Mouse (Mus musculus): Measurements from ENCODE around the gene Akr1d1. TPM values are rescaled to one million over a fixed set of nuclear protein-coding genes. Genes with fewer than 3 reads are reported as not detected.

Gene Akr1d1
- polyA plus RNA-seq, 1 experiment from 2014 or later = 0.26 TPM

DNA sequence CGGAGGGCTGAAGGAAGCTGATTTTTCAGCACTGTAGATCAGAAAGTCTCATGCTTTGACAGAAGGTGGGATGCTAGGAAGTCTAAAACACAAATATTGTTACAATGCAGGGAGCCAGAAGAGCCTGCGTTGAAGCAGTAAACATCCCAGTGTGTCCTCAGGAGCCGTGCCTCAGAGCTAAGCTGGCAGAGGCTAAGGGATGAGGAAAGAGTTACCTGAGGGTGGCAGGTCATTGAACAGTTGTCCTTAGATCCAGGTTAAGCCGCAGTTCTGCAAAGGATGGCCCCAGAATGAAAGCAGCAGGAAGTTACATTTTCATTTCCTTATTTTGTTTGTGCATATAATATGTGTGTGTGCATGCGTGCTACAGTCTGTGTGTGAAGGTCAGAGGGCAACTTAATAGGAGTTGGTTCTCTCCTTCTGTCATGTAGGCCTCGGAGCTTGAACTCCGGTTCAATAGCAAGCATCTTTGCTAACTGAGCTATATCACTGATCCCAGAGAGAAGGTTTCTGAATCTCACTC lies 71.1 kb downstream of the Akr1d1 start:
- Histone ChIP-seq H3K4me1 (replicated peaks; ENCODE audit: control insufficient read depth, insufficient read depth, low read length) (no peaks in the 10 kb centered on the region), H3K4me2 (ENCODE audit: low read length) (no peak overlapping the region), H3K36me3 (ENCODE audit: control insufficient read depth, insufficient read depth, low read length) (no peaks in the 10 kb centered on the region), H3K27ac (ENCODE audit: low read depth) (no peak overlapping the region), H3K4me3 (ENCODE audit: low read depth, low read length) (no peak overlapping the region), H3K9ac (ENCODE audit: low read length) (no peak overlapping the region), H3K27me3 (replicated peaks; ENCODE audit: control insufficient read depth, insufficient read depth, low read length) (no peaks in the 10 kb centered on the region), H3K9me3 (ENCODE audit: control insufficient read depth, low read length) (no peaks in the 10 kb centered on the region)
- DNase-seq (ENCODE audit: low spot score) (peak; percentile 48), ATAC-seq (replicated peaks; ENCODE audit: low FRiP score, low TSS enrichment, low read depth) (no peak)
- 75% methylated on average over 7 of the region's 7 CpGs for WGBS

DNA sequence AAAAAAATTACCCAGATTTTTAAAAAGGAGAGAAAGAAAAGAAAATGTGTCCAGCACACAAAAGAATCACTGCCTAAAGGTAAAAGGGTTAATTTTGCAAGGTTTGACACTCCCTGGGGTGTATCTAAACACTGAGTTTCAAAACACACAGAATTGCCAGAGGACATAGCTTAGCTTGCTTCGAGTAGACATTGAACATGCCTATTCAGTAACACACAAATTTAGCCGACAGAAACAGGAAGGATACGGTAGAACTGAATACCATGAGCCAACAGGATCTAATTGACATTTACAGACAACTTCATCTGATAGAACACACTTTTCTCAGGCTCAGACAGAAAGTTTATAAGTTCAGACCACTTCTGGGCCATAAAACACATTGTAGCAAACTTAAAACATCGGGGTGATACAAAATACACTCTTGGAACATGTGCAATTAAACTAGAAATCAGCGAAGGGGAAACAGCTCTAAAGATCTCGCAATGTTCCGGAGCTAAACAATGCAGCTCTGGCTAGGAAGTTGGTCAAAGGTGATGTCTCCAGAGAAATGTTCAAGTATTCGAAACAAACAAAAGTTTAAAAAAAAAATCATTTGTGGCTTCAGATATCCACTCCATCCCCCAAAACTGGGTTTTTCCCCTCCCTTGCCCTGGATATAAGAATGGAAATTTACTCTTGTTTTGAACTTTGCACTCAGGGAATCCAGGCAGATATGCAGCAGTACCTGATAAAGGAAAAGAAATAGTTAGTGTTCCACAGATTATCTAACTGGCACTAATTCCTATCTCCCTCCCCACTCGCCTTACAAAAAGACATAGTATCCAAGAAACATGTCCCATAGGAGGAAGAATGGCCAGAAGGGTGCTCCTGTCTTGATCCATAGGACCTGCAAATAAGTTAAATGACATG lies 73.1 kb downstream of the Akr1d1 start:
- Histone ChIP-seq H3K27me3 (replicated peaks; ENCODE audit: control insufficient read depth, insufficient read depth, low read length) (no peaks in the 10 kb centered on the region), H3K9me3 (ENCODE audit: control insufficient read depth, low read length) (no peaks in the 10 kb centered on the region), H3K27ac (ENCODE audit: low read depth) (no peak overlapping the region; the same call in 1 of the 2 replicates), H3K4me1 (replicated peaks; ENCODE audit: control insufficient read depth, insufficient read depth, low read length) (peaks cover 7% of the 10 kb centered on the region; the same call in 1 of the 2 replicates), H3K36me3 (ENCODE audit: control insufficient read depth, insufficient read depth, low read length) (no peaks in the 10 kb centered on the region), H3K4me3 (ENCODE audit: low read depth, low read length) (no peak overlapping the region), H3K4me2 (ENCODE audit: low read length) (no peak overlapping the region), H3K9ac (ENCODE audit: low read length) (no peak overlapping the region)
- ATAC-seq (replicated peaks; ENCODE audit: low FRiP score, low TSS enrichment, low read depth) = no peak
- no peak for DNase-seq (ENCODE audit: low spot score)
- WGBS = 40% methylated on average over 9 of the region's 9 CpGs

DNA sequence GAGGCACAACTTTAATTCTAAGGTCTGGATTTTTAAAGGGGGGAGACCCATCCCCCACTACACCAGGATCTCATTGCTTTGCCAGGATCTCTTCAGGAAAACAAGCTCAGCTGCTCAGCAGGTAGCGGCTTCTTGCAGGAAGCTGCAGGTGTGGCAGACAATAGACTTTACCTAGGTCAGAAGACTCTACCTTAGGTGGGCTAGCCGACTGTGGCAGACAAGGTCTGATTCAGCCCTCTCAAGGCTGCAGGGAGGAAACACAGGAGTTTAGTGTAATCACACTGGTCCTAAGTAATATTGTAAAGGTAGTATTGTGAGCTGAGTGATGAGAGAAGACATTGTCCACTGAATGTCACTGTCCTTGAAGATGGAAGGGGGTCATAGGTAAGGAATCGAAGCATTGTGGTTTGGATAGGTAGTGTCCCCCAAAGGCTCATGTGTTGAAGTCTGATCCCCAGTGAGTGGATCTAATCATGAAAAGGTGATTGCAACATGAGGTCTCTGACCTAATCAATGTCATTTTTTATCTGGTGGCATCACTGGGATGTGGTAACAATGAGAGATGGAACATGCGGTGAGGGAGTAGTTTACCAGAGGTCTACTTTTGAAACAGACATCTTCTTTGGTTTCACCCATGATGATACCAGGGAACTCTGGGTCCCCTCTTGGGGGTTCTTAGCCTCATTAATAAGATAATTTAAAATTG lies 74.4 kb downstream of the Akr1d1 start:
- Histone ChIP-seq H3K9me3 (ENCODE audit: control insufficient read depth, low read length) (no peaks in the 10 kb centered on the region), H3K4me1 (replicated peaks; ENCODE audit: control insufficient read depth, insufficient read depth, low read length) (peaks cover 9% of the 10 kb centered on the region; the same call in 1 of the 2 replicates), H3K4me3 (ENCODE audit: low read depth, low read length) (no peak overlapping the region), H3K36me3 (ENCODE audit: control insufficient read depth, insufficient read depth, low read length) (no peaks in the 10 kb centered on the region), H3K9ac (ENCODE audit: low read length) (no peak overlapping the region), H3K27me3 (replicated peaks; ENCODE audit: control insufficient read depth, insufficient read depth, low read length) (no peaks in the 10 kb centered on the region), H3K4me2 (ENCODE audit: low read length) (no peak overlapping the region), H3K27ac (ENCODE audit: low read depth) (no peak overlapping the region)
- ATAC-seq (replicated peaks; ENCODE audit: low FRiP score, low TSS enrichment, low read depth) (no peak), DNase-seq (ENCODE audit: low spot score) (no peak)
- 85% methylated on average over 4 of the region's 4 CpGs for WGBS

DNA sequence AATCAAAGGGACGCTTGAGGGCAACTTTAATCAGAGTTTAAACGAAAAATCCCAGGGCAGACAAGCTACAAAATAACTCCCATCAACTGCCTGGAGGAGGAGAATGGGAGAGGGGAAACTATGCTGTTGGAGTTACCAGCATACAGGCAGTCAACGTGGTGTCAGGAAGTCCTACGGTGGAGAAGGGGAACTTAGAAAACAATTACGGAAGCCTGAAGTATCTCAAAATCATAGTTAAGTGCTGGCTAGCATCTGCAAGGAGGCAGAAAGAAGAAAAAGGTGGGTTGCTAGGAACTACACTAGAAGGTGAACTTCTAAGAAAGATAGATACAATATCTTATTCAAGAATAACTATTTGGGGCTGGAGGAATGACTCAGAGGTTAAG lies 74.9 kb downstream of the Akr1d1 start:
- H3K36me3 ChIP-seq (ENCODE audit: control insufficient read depth, insufficient read depth, low read length) = no peaks in the 10 kb centered on the region
- H3K9me3 ChIP-seq (ENCODE audit: control insufficient read depth, low read length) = no peaks in the 10 kb centered on the region
- peaks cover 9% of the 10 kb centered on the region; the same call in 1 of the 2 replicates for H3K4me1 ChIP-seq (replicated peaks; ENCODE audit: control insufficient read depth, insufficient read depth, low read length)
- H3K27ac ChIP-seq (ENCODE audit: low read depth) = no peak overlapping the region
- no peak overlapping the region for H3K4me3 ChIP-seq (ENCODE audit: low read depth, low read length)
- no peak overlapping the region for H3K4me2 ChIP-seq (ENCODE audit: low read length)
- no peaks in the 10 kb centered on the region for H3K27me3 ChIP-seq (replicated peaks; ENCODE audit: control insufficient read depth, insufficient read depth, low read length)
- no peak for DNase-seq (ENCODE audit: low spot score)
- ATAC-seq (replicated peaks; ENCODE audit: low FRiP score, low TSS enrichment, low read depth) = no peak
- 74% methylated on average over 5 of the region's 5 CpGs for WGBS
- no peak overlapping the region for H3K9ac ChIP-seq (ENCODE audit: low read length)

DNA sequence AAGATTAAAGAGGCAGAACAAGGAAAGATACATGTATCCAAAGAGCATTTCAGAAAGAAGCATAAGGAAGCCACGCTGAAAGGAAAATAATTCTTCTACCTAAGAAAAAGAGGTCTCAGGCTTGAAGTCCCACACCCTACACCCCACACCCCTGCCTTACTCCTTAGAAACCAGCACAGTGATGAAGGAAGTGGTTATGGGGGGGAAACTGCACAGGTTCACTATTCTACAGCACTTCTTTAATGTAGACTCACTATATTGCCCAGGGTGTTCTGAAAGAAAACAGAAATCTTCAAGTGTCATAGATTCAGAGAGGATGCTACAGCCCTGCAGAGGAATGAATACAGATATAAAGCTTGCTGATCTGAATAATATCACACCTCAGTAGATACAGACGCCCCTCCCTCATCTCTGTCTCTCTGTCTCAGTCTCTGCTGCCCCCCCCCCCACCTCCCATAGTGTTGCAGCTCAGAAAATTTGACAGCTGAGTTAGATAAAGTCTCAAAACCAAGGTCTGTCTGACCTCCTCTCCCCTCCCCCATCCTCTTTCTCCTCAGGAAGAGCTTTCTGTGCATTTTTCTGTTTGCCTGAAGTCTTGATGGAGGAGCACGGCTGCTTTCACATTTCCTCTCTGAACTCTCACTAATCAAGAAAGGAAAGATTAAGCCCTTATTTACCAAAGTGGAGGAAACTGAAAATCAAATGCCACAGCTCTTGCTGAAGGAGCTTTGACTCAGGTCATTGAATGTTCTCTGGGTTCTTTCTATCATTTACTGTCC lies 77.7 kb downstream of the Akr1d1 start:
- no peak for ATAC-seq (replicated peaks; ENCODE audit: low FRiP score, low TSS enrichment, low read depth)
- no peak overlapping the region for H3K9ac ChIP-seq (ENCODE audit: low read length)
- no peaks in the 10 kb centered on the region for H3K27me3 ChIP-seq (replicated peaks; ENCODE audit: control insufficient read depth, insufficient read depth, low read length)
- H3K9me3 ChIP-seq (ENCODE audit: control insufficient read depth, low read length) = no peaks in the 10 kb centered on the region
- H3K4me1 ChIP-seq (replicated peaks; ENCODE audit: control insufficient read depth, insufficient read depth, low read length) = peaks cover 9% of the 10 kb centered on the region; the same call in 1 of the 2 replicates
- no peak overlapping the region for H3K4me3 ChIP-seq (ENCODE audit: low read depth, low read length)
- H3K36me3 ChIP-seq (ENCODE audit: control insufficient read depth, insufficient read depth, low read length) = no peaks in the 10 kb centered on the region
- no peak overlapping the region for H3K27ac ChIP-seq (ENCODE audit: low read depth)
- DNase-seq (ENCODE audit: low spot score) = no peak
- WGBS = 52% methylated on average over 3 of the region's 3 CpGs
- H3K4me2 ChIP-seq (ENCODE audit: low read length) = no peak overlapping the region

DNA sequence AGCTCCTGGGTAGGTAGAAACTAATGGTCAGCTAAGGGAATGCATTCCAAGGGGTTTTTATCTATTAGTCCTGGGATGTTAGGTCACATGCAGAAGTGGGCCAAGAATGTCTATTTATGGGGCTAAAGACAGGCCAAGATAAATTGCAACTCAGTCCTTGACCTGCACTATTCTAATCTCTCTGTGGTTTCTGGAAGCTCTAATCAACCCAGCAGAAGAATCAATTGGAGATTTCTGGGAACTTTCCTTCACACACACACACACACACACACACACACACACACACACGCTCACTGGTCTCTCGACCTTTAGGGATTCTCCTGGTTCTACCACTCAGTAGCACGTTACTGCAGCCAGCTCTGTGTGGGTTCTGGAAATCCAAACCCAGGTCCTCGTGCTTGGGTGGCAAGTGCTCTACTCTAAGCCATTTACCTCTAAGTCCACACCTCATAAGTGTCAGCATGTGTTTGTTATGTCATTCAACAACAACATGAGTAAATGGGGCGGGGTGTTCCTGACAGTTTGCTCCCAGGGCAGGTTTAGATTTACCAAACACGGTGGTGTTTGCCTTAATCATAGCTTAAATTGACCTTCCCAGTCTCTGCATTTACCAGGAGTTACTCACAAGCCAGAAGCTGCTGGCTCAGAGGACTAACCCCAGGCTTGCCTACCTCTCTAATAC lies 82.8 kb downstream of the Akr1d1 start:
- no peaks in the 10 kb centered on the region for H3K36me3 ChIP-seq (ENCODE audit: control insufficient read depth, insufficient read depth, low read length)
- H3K27ac ChIP-seq (ENCODE audit: low read depth) = no peak overlapping the region
- H3K9ac ChIP-seq (ENCODE audit: low read length) = no peak overlapping the region
- DNase-seq (ENCODE audit: low spot score) = no peak
- no peak overlapping the region for H3K4me3 ChIP-seq (ENCODE audit: low read depth, low read length)
- H3K9me3 ChIP-seq (ENCODE audit: control insufficient read depth, low read length) = no peaks in the 10 kb centered on the region
- 73% methylated on average over 6 of the region's 6 CpGs for WGBS
- H3K4me2 ChIP-seq (ENCODE audit: low read length) = no peak overlapping the region
- peaks cover 12% of the 10 kb centered on the region for H3K4me1 ChIP-seq (replicated peaks; ENCODE audit: control insufficient read depth, insufficient read depth, low read length)
- no peak for ATAC-seq (replicated peaks; ENCODE audit: low FRiP score, low TSS enrichment, low read depth)
- no peaks in the 10 kb centered on the region for H3K27me3 ChIP-seq (replicated peaks; ENCODE audit: control insufficient read depth, insufficient read depth, low read length)

DNA sequence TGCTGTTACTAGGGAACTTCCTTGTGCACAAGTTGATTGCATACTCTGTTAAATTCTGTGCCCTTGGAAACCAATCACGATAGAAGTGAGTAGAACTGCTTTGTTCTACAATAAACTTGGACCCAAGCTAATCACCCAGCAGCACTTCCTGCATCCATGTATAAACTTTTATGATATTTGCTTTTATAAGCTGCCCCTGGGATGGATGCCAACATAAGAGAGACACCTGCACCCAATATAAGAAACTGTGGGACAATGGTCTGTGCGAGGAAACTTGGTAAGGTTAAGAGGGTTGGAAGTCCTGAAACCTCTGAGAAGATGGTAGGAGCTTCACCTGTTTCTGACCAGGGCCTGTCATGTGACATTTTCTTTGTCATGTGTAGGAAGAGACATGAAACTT lies 85.5 kb downstream of the Akr1d1 start:
- no peaks in the 10 kb centered on the region for H3K9me3 ChIP-seq (ENCODE audit: control insufficient read depth, low read length)
- H3K36me3 ChIP-seq (ENCODE audit: control insufficient read depth, insufficient read depth, low read length) = no peaks in the 10 kb centered on the region
- 65% methylated on average over 2 of the region's 2 CpGs for WGBS
- no peak overlapping the region for H3K27ac ChIP-seq (ENCODE audit: low read depth)
- H3K4me1 ChIP-seq (replicated peaks; ENCODE audit: control insufficient read depth, insufficient read depth, low read length) = peaks cover 6% of the 10 kb centered on the region; the same call in 1 of the 2 replicates
- H3K4me3 ChIP-seq (ENCODE audit: low read depth, low read length) = no peak overlapping the region
- no peaks in the 10 kb centered on the region for H3K27me3 ChIP-seq (replicated peaks; ENCODE audit: control insufficient read depth, insufficient read depth, low read length)
- ATAC-seq (replicated peaks; ENCODE audit: low FRiP score, low TSS enrichment, low read depth) (no peak), DNase-seq (ENCODE audit: low spot score) (no peak)
- H3K9ac ChIP-seq (ENCODE audit: low read length) = no peak overlapping the region
- no peak overlapping the region for H3K4me2 ChIP-seq (ENCODE audit: low read length)

DNA sequence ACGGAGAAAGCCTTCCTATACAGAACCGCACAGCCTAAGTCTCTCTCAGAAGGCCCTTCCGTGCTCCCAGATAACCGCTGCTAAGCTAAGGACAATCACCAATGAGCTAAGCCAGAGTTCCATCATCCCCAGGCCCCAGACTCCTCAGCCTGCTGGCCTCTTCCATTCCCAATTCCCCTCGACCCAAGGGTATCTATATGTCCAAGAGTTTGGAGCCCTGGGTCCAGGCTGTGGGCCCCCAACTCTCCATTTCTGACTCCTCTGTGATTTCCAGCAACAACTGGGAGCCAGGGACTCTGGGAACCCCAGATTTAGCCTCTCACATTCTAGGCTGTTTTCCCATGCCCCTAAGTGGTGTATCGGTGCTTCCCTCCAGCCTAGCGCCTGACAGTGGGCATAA lies 86.2 kb downstream of the Akr1d1 start:
- Histone ChIP-seq H3K27ac (ENCODE audit: low read depth) (no peak overlapping the region), H3K9me3 (ENCODE audit: control insufficient read depth, low read length) (no peaks in the 10 kb centered on the region), H3K36me3 (ENCODE audit: control insufficient read depth, insufficient read depth, low read length) (no peaks in the 10 kb centered on the region), H3K4me3 (ENCODE audit: low read depth, low read length) (no peak overlapping the region), H3K4me2 (ENCODE audit: low read length) (no peak overlapping the region), H3K27me3 (replicated peaks; ENCODE audit: control insufficient read depth, insufficient read depth, low read length) (no peaks in the 10 kb centered on the region), H3K9ac (ENCODE audit: low read length) (no peak overlapping the region), H3K4me1 (replicated peaks; ENCODE audit: control insufficient read depth, insufficient read depth, low read length) (peaks cover 6% of the 10 kb centered on the region; the same call in 1 of the 2 replicates)
- no peak for DNase-seq (ENCODE audit: low spot score)
- ATAC-seq (replicated peaks; ENCODE audit: low FRiP score, low TSS enrichment, low read depth) = no peak
- 94% methylated on average over 7 of the region's 7 CpGs for WGBS
